Mouse (Mus musculus) mesoderm, embryonic 11.5 days (tissue): ENCODE results near the gene Atxn10.

Experiments used
- DNase-seq: peaks from one replicate; pipeline ENCODE4 v3.0.0-alpha.2; 2012; ENCODE audit warnings: low read depth, low spot score

The Atxn10 gene

GRCm38 (mm10) chr15:85404739-85405138 lies 68.7 kb downstream of the Atxn10 start:
- no peak for DNase-seq

- no peak for DNase-seq
These were observed 69.5 kb downstream of the Atxn10 start for GRCm38 (mm10) chr15:85405567-85405966.

- no peak for DNase-seq
These were observed 70.8 kb downstream of the Atxn10 start for GRCm38 (mm10) chr15:85406846-85407245.

GRCm38 (mm10) chr15:85407342-85407741 lies 71.3 kb downstream of the Atxn10 start:
- DNase-seq, result no peak

GRCm38 (mm10) chr15:85408790-85409189 lies 72.7 kb downstream of the Atxn10 start:
- no peak for DNase-seq

GRCm38 (mm10) chr15:85409245-85409783 lies 73.3 kb downstream of the Atxn10 start:
- peak; percentile 23 for DNase-seq

GRCm38 (mm10) chr15:85409836-85410235 lies 73.8 kb downstream of the Atxn10 start:
- DNase-seq, result no peak

- no peak for DNase-seq
These were observed 78.6 kb downstream of the Atxn10 start for GRCm38 (mm10) chr15:85414620-85415019.

- no peak for DNase-seq
These were observed 84.6 kb downstream of the Atxn10 start for GRCm38 (mm10) chr15:85420686-85421085.

- DNase-seq, result no peak
These were observed 88.2 kb downstream of the Atxn10 start for GRCm38 (mm10) chr15:85424197-85424596.

GRCm38 (mm10) chr15:85428140-85428539 lies 92.1 kb downstream of the Atxn10 start:
- DNase-seq, result no peak

GRCm38 (mm10) chr15:85442568-85442967 lies 106.5 kb downstream of the Atxn10 start:
- no peak for DNase-seq

GRCm38 (mm10) chr15:85446652-85447051 lies 110.6 kb downstream of the Atxn10 start:
- no peak for DNase-seq

- no peak for DNase-seq
These were observed 120.8 kb downstream of the Atxn10 start for GRCm38 (mm10) chr15:85456891-85457290.

GRCm38 (mm10) chr15:85457838-85458237 lies 121.8 kb downstream of the Atxn10 start:
- DNase-seq, result no peak

GRCm38 (mm10) chr15:85458631-85459082 lies 122.6 kb downstream of the Atxn10 start:
- DNase-seq, result peak; percentile 50

- peak; percentile 80 for DNase-seq
These were observed 125.5 kb downstream of the Atxn10 start for GRCm38 (mm10) chr15:85461541-85461940.

- DNase-seq, result no peak
These were observed 126.1 kb downstream of the Atxn10 start for GRCm38 (mm10) chr15:85462138-85462537.

- peak; percentile 39 for DNase-seq
These were observed 127.2 kb downstream of the Atxn10 start for GRCm38 (mm10) chr15:85463027-85463790.

GRCm38 (mm10) chr15:85464190-85464589 lies 128.1 kb downstream of the Atxn10 start:
- DNase-seq, result peak; percentile 62

GRCm38 (mm10) chr15:85464823-85465565 lies 128.9 kb downstream of the Atxn10 start:
- DNase-seq, result peak; percentile 65

GRCm38 (mm10) chr15:85466456-85467067 lies 130.5 kb downstream of the Atxn10 start:
- no peak for DNase-seq
